Mouse (Mus musculus) neural tube, embryonic 12.5 days (tissue): ENCODE results near the gene Acss2. TPM values are rescaled to one million over a fixed set of nuclear protein-coding genes. Genes with fewer than 3 reads are reported as not detected.

Experiments
- ATAC-seq: fragments of 200-750 bp; cut with Nextera tagmentation; 2 replicates; pipeline ENCODE4 v1.8.0; 2017; ENCODE audit warnings: low read depth, mild to moderate bottlenecking, moderate TSS enrichment, moderate library complexity; ENCODE audit not compliant: low FRiP score
- H3K27ac ChIP-seq: fragments of 300-500 bp; sonication (generic); 2 replicates; pipeline ENCODE4 v1.5.1; 2016
- H3K27me3 ChIP-seq: fragments of 300-500 bp; sonication (generic); replicated peaks from 2 replicates; pipeline ENCODE4 v1.6.1; 2016; ENCODE audit warnings: mild to moderate bottlenecking
- H3K36me3 ChIP-seq: fragments of 300-500 bp; sonication (generic); 2 replicates; pipeline ENCODE4 v1.6.1; 2016; ENCODE audit warnings: mild to moderate bottlenecking
- H3K4me1 ChIP-seq: fragments of 300-500 bp; sonication (generic); 2 replicates; pipeline ENCODE4 v1.6.1; 2016
- H3K4me2 ChIP-seq: fragments of 300-500 bp; sonication (generic); replicated peaks from 2 replicates; pipeline ENCODE4 v1.6.1; 2016; ENCODE audit warnings: mild to moderate bottlenecking
- H3K4me3 ChIP-seq: fragments of 300-500 bp; sonication (generic); 2 replicates; pipeline ENCODE4 v1.5.1; 2016
- H3K9ac ChIP-seq: fragments of 300-500 bp; sonication (generic); 2 replicates; pipeline ENCODE4 v1.6.1; 2016; ENCODE audit warnings: mild to moderate bottlenecking
- H3K9me3 ChIP-seq: fragments of 300-500 bp; sonication (generic); 2 replicates; pipeline ENCODE4 v1.6.1; 2016; ENCODE audit warnings: mild to moderate bottlenecking
- WGBS: fragments of 180-500 bp; shearing (Covaris S2); methylation state at CpG from one replicate; pipeline ENCODE4 v1.1.7; 2016; 5-methylcytosine and 5-hydroxymethylcytosine counted together
- polyA plus RNA-seq: library from polyadenylated mRNA; unstranded; fragments of >200 nt; fragmentation: Nextera tagmentation; extraction: Ambion mirVana; gene quantifications from 2 replicates; pipeline ENCODE4 v1.2.1, GENCODE M21; 2016

Acss2 gene
- polyA plus RNA-seq, 1 experiment from 2014 or later: 31.2 TPM

- Histone ChIP-seq H3K4me2 (no peak overlapping the region), H3K36me3 (no peaks in the 10 kb centered on the region), H3K27ac (no peak overlapping the region), H3K27me3 (no peaks in the 10 kb centered on the region), H3K4me1 (no peaks in the 10 kb centered on the region), H3K9me3 (no peaks in the 10 kb centered on the region), H3K9ac (no peak overlapping the region), H3K4me3 (no peak overlapping the region)
- ATAC-seq: no peak
- WGBS: 80% methylated on average over 1 of the region's 1 CpGs
Observed at GRCm38 (mm10) chr2:155546955-155547354, 29.2 kb downstream of the Acss2 start.

GRCm38 (mm10) chr2:155552336-155552735 is 34.6 kb downstream of the Acss2 start:
- Histone ChIP-seq H3K9me3 (no peaks in the 10 kb centered on the region), H3K27ac (no peak overlapping the region)
- ATAC-seq: no peak

GRCm38 (mm10) chr2:155552949-155553354 is 35.2 kb downstream of the Acss2 start:
- Histone ChIP-seq H3K4me2 (no peak overlapping the region), H3K36me3 (no peaks in the 10 kb centered on the region), H3K27ac (no peak overlapping the region), H3K9ac (no peak overlapping the region), H3K9me3 (no peaks in the 10 kb centered on the region), H3K4me1 (no peaks in the 10 kb centered on the region), H3K4me3 (no peak overlapping the region), H3K27me3 (no peaks in the 10 kb centered on the region)
- no peak for ATAC-seq

More at GRCm38 (mm10) chr2:155552336-155552735, 34.6 kb downstream of the Acss2 start:
- no peak overlapping the region for H3K4me2 ChIP-seq
- H3K27me3 ChIP-seq: no peaks in the 10 kb centered on the region
- no peak overlapping the region for H3K4me3 ChIP-seq
- no peak overlapping the region for H3K9ac ChIP-seq
- H3K4me1 ChIP-seq: no peaks in the 10 kb centered on the region
- H3K36me3 ChIP-seq: no peaks in the 10 kb centered on the region

GRCm38 (mm10) chr2:155554426-155554985 is 36.8 kb downstream of the Acss2 start:
- peaks cover 6% of the 10 kb centered on the region for H3K36me3 ChIP-seq
- no peak overlapping the region for H3K27ac ChIP-seq
- no peak overlapping the region for H3K4me2 ChIP-seq
- H3K27me3 ChIP-seq: no peaks in the 10 kb centered on the region
- no peaks in the 10 kb centered on the region for H3K4me1 ChIP-seq
- 83% methylated on average over 2 of the region's 2 CpGs for WGBS
- no peaks in the 10 kb centered on the region for H3K9me3 ChIP-seq
- no peak overlapping the region for H3K4me3 ChIP-seq
- ATAC-seq: no peak
- H3K9ac ChIP-seq: no peak overlapping the region

- H3K4me3 ChIP-seq: no peak overlapping the region
- ATAC-seq: no peak
- no peaks in the 10 kb centered on the region for H3K9me3 ChIP-seq
- no peak overlapping the region for H3K27ac ChIP-seq
- no peaks in the 10 kb centered on the region for H3K27me3 ChIP-seq
- 66% methylated on average over 1 of the region's 1 CpGs for WGBS
- no peak overlapping the region for H3K4me2 ChIP-seq
- peaks cover 29% of the 10 kb centered on the region for H3K36me3 ChIP-seq
- H3K4me1 ChIP-seq: no peaks in the 10 kb centered on the region
- H3K9ac ChIP-seq: no peak overlapping the region
Observed at GRCm38 (mm10) chr2:155562209-155562608, 44.5 kb downstream of the Acss2 start.

- no peak overlapping the region for H3K4me2 ChIP-seq
- no peak for ATAC-seq
- 87% methylated on average over 4 of the region's 4 CpGs for WGBS
- no peaks in the 10 kb centered on the region for H3K9me3 ChIP-seq
- H3K9ac ChIP-seq: no peak overlapping the region
- no peaks in the 10 kb centered on the region for H3K4me1 ChIP-seq
- H3K27me3 ChIP-seq: no peaks in the 10 kb centered on the region
- H3K4me3 ChIP-seq: no peak overlapping the region
- no peak overlapping the region for H3K27ac ChIP-seq
- H3K36me3 ChIP-seq: peaks cover 31% of the 10 kb centered on the region
Observed at GRCm38 (mm10) chr2:155562934-155563333, 45.2 kb downstream of the Acss2 start.

GRCm38 (mm10) chr2:155567751-155568150 is 50.0 kb downstream of the Acss2 start:
- no peaks in the 10 kb centered on the region for H3K9me3 ChIP-seq
- H3K9ac ChIP-seq: no peak overlapping the region
- H3K36me3 ChIP-seq: peaks cover 15% of the 10 kb centered on the region; the same call in 1 of the 2 replicates
- no peak overlapping the region for H3K4me3 ChIP-seq
- 88% methylated on average over 5 of the region's 5 CpGs for WGBS
- no peak for ATAC-seq
- no peak overlapping the region for H3K4me2 ChIP-seq
- H3K27ac ChIP-seq: no peak overlapping the region
- no peaks in the 10 kb centered on the region; the same call in 1 of the 2 replicates for H3K4me1 ChIP-seq
- H3K27me3 ChIP-seq: no peaks in the 10 kb centered on the region

GRCm38 (mm10) chr2:155569223-155569807 is 51.6 kb downstream of the Acss2 start:
- H3K4me1 ChIP-seq: no peaks in the 10 kb centered on the region; the same call in 1 of the 2 replicates
- no peak overlapping the region for H3K27ac ChIP-seq
- no peaks in the 10 kb centered on the region for H3K27me3 ChIP-seq
- no peaks in the 10 kb centered on the region for H3K9me3 ChIP-seq
- H3K36me3 ChIP-seq: peaks cover 9% of the 10 kb centered on the region; the same call in 1 of the 2 replicates
- 18% methylated on average over 3 of the region's 3 CpGs for WGBS
- H3K9ac ChIP-seq: no peak overlapping the region
- ATAC-seq: no peak
- no peak overlapping the region for H3K4me2 ChIP-seq
- H3K4me3 ChIP-seq: no peak overlapping the region

GRCm38 (mm10) chr2:155573001-155573400 is 55.3 kb downstream of the Acss2 start:
- Histone ChIP-seq H3K4me3 (no peak overlapping the region), H3K9ac (no peak overlapping the region), H3K36me3 (no peaks in the 10 kb centered on the region; the same call in 1 of the 2 replicates), H3K9me3 (no peaks in the 10 kb centered on the region), H3K4me1 (no peaks in the 10 kb centered on the region; the same call in 1 of the 2 replicates), H3K27me3 (no peaks in the 10 kb centered on the region), H3K27ac (no peak overlapping the region), H3K4me2 (no peak overlapping the region)
- WGBS: 93% methylated on average over 9 of the region's 9 CpGs
- ATAC-seq: no peak

- no peaks in the 10 kb centered on the region for H3K27me3 ChIP-seq
- no peaks in the 10 kb centered on the region; the same call in 1 of the 2 replicates for H3K36me3 ChIP-seq
- no peak overlapping the region for H3K27ac ChIP-seq
- H3K9ac ChIP-seq: no peak overlapping the region
- 89% methylated on average over 7 of the region's 7 CpGs for WGBS
- ATAC-seq: no peak
- no peaks in the 10 kb centered on the region; the same call in 1 of the 2 replicates for H3K4me1 ChIP-seq
- no peak overlapping the region for H3K4me2 ChIP-seq
- H3K9me3 ChIP-seq: no peaks in the 10 kb centered on the region
- no peak overlapping the region for H3K4me3 ChIP-seq
Observed at GRCm38 (mm10) chr2:155573996-155574395, 56.2 kb downstream of the Acss2 start.

GRCm38 (mm10) chr2:155574700-155575099 is 57.0 kb downstream of the Acss2 start:
- 94% methylated on average over 4 of the region's 4 CpGs for WGBS
- Histone ChIP-seq H3K9ac (no peak overlapping the region), H3K4me3 (no peak overlapping the region), H3K4me1 (no peaks in the 10 kb centered on the region; the same call in 1 of the 2 replicates), H3K4me2 (no peak overlapping the region), H3K9me3 (no peaks in the 10 kb centered on the region), H3K27me3 (no peaks in the 10 kb centered on the region), H3K27ac (no peak overlapping the region), H3K36me3 (no peaks in the 10 kb centered on the region; the same call in 1 of the 2 replicates)
- no peak for ATAC-seq

- H3K4me1 ChIP-seq: no peaks in the 10 kb centered on the region
- no peaks in the 10 kb centered on the region; the same call in 1 of the 2 replicates for H3K36me3 ChIP-seq
- no peak overlapping the region for H3K27ac ChIP-seq
- WGBS: 74% methylated on average over 9 of the region's 9 CpGs
- H3K4me2 ChIP-seq: no peak overlapping the region
- H3K9me3 ChIP-seq: no peaks in the 10 kb centered on the region
- H3K4me3 ChIP-seq: no peak overlapping the region
- H3K9ac ChIP-seq: no peak overlapping the region
- no peak for ATAC-seq
- no peaks in the 10 kb centered on the region for H3K27me3 ChIP-seq
Observed at GRCm38 (mm10) chr2:155576656-155577055, 58.9 kb downstream of the Acss2 start.

GRCm38 (mm10) chr2:155580331-155580730 is 62.6 kb downstream of the Acss2 start:
- Histone ChIP-seq H3K4me3 (no peak overlapping the region), H3K9ac (no peak overlapping the region), H3K4me1 (no peaks in the 10 kb centered on the region), H3K36me3 (no peaks in the 10 kb centered on the region; the same call in 1 of the 2 replicates), H3K27me3 (no peaks in the 10 kb centered on the region), H3K9me3 (no peaks in the 10 kb centered on the region), H3K27ac (no peak overlapping the region), H3K4me2 (no peak overlapping the region)
- WGBS: 93% methylated on average over 3 of the region's 3 CpGs
- ATAC-seq: no peak
